Mouse (Mus musculus) c-Kit-negative CD71-positive TER-119-positive erythroid progenitor cells, embryonic 14.5 days (primary cell): ENCODE results near the gene Ptpn5.
A peak's percentile ranks its signal among the peaks of the same experiment; 100 is the strongest.

Source experiments
- DNase-seq: peaks from one replicate; pipeline ENCODE4 v3.0.0-alpha.2; 2013; ENCODE audit warnings: low read depth, low spot score

Ptpn5 gene

GRCm38 (mm10) chr7:47111121-47111520 is 22.4 kb downstream of the Ptpn5 start:
- DNase-seq: no peak

- no peak for DNase-seq
Measured at GRCm38 (mm10) chr7:47110511-47110910, 23.0 kb downstream of the Ptpn5 start.

GRCm38 (mm10) chr7:47108779-47109189 is 24.7 kb downstream of the Ptpn5 start:
- no peak for DNase-seq

GRCm38 (mm10) chr7:47106949-47107348 is 26.5 kb downstream of the Ptpn5 start:
- no peak for DNase-seq

- no peak for DNase-seq
Measured at GRCm38 (mm10) chr7:47103671-47104414, 29.6 kb downstream of the Ptpn5 start.

GRCm38 (mm10) chr7:47102970-47103369 is 30.5 kb downstream of the Ptpn5 start:
- no peak for DNase-seq

GRCm38 (mm10) chr7:47100615-47101014 is 32.9 kb downstream of the Ptpn5 start:
- no peak for DNase-seq

- DNase-seq: no peak
Measured at GRCm38 (mm10) chr7:47099306-47099705, 34.2 kb downstream of the Ptpn5 start.

- DNase-seq: no peak
Measured at GRCm38 (mm10) chr7:47098044-47098443, 35.4 kb downstream of the Ptpn5 start.

GRCm38 (mm10) chr7:47094969-47095368 is 38.5 kb downstream of the Ptpn5 start:
- DNase-seq: no peak

GRCm38 (mm10) chr7:47093935-47094334 is 39.5 kb downstream of the Ptpn5 start:
- DNase-seq: no peak

- no peak for DNase-seq
Measured at GRCm38 (mm10) chr7:47085075-47085474, 48.4 kb downstream of the Ptpn5 start.

GRCm38 (mm10) chr7:47081277-47081676 is 52.2 kb downstream of the Ptpn5 start:
- no peak for DNase-seq

GRCm38 (mm10) chr7:47080868-47081267 is 52.6 kb downstream of the Ptpn5 start:
- DNase-seq: no peak

- DNase-seq: peak; percentile 19
Measured at GRCm38 (mm10) chr7:47077451-47077850, 56.0 kb downstream of the Ptpn5 start.

GRCm38 (mm10) chr7:47076729-47077128 is 56.8 kb downstream of the Ptpn5 start:
- no peak for DNase-seq

- DNase-seq: no peak
Measured at GRCm38 (mm10) chr7:47076193-47076592, 57.3 kb downstream of the Ptpn5 start.

GRCm38 (mm10) chr7:47073536-47074521 is 59.7 kb downstream of the Ptpn5 start:
- DNase-seq: no peak

GRCm38 (mm10) chr7:47072551-47072950 is 60.9 kb downstream of the Ptpn5 start:
- DNase-seq: no peak

GRCm38 (mm10) chr7:47067879-47068278 is 65.6 kb downstream of the Ptpn5 start:
- no peak for DNase-seq

GRCm38 (mm10) chr7:47066942-47067341 is 66.5 kb downstream of the Ptpn5 start:
- no peak for DNase-seq

- no peak for DNase-seq
Measured at GRCm38 (mm10) chr7:47061560-47061959, 71.9 kb downstream of the Ptpn5 start.

- DNase-seq: no peak
Measured at GRCm38 (mm10) chr7:47059339-47059738, 74.1 kb downstream of the Ptpn5 start.
